In the genomic region with DNA sequence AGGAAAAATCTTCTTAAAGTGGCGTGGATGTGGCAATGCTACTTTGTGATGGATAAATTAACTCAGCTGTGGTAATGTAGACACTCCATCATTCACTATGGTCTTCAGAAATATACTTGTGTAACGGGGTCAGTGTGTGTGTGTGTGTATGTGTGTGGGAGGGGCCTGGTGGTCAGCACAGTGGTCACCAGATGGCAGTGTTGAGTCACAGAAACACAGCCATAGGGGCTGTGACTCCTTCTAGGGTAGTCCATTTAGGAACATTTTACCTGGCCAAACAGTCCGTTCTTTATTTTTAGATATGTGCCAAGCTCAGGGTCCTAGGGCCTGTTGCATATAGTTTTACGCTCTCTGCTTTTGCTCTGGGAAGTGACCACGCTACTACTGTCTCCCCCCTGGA, we compare ENCODE assay signal across 9 mouse cellular contexts.
A peak's percentile ranks its signal among the peaks of the same experiment; 100 is the strongest.
DNase-seq lines count a peak whose midpoint lies in the region; ATAC-seq and TF ChIP-seq lines count a peak whose summit lies in the region.
"Had no signal": no experiment of that assay in that cellular context is flagged by ENCODE, and none has a peak within 500 bp of the region (broad histone marks: within the 10 kb centered on the region; RNA-seq: fewer than 3 reads in every experiment).

No protein-coding gene starts in this region.

- no peak for TF ChIP-seq EP300 in heart, postnatal 0 days (IDR thresholded peaks at IDR 0.05; ENCODE audit: low read depth)

- no peak overlapping the region for H3K4me3 ChIP-seq in heart, postnatal 0 days (ENCODE audit: low read depth, low read length)
- no peak overlapping the region for H3K4me3 ChIP-seq in heart, embryonic 10.5 days
- H3K4me3 ChIP-seq in testis, adult 2 months (ENCODE audit: control insufficient read depth, low read depth, low read length) = no peak overlapping the region
- H3K4me3 ChIP-seq: neural tube, embryonic 13.5 days had no signal

- H3K4me1 ChIP-seq in heart, postnatal 0 days (ENCODE audit: control insufficient read depth, insufficient read depth) = no peaks in the 10 kb centered on the region
- no peaks in the 10 kb centered on the region for H3K4me1 ChIP-seq in heart, embryonic 10.5 days
- no peaks in the 10 kb centered on the region for H3K4me1 ChIP-seq in testis, adult 2 months (ENCODE audit: control insufficient read depth, insufficient read depth, low read length)
- H3K4me1 ChIP-seq: neural tube, embryonic 13.5 days had no signal

- DNase-seq in heart, postnatal 0 days (ENCODE audit: low spot score) = no peak
- no peak for DNase-seq in heart, embryonic 10.5 days (ENCODE audit: low spot score)
- no peak for DNase-seq in testis, postnatal 14 days (ENCODE audit: low spot score)
- DNase-seq in embryo, embryonic 10 days (ENCODE audit: low spot score) = peak; percentile 76
- peak; percentile 47 to 53 for DNase-seq in layer of hippocampus, postnatal 10 days (ENCODE audit: low spot score in 2 of 2)
- DNase-seq in yolk sac, embryonic 10.5 days (ENCODE audit: low spot score) = peak; percentile 4
- DNase-seq in ovary, postnatal 36 days (ENCODE audit: low spot score) = no peak

- no peaks in the 10 kb centered on the region for H3K36me3 ChIP-seq in heart, postnatal 0 days (replicated peaks; ENCODE audit: control insufficient read depth, insufficient read depth, low read length)
- H3K36me3 ChIP-seq in heart, embryonic 10.5 days = no peaks in the 10 kb centered on the region
- no peaks in the 10 kb centered on the region for H3K36me3 ChIP-seq in testis, adult 2 months (ENCODE audit: control insufficient read depth, insufficient read depth, low read length)
- H3K36me3 ChIP-seq: neural tube, embryonic 13.5 days had no signal

- ATAC-seq in heart, postnatal 0 days (ENCODE audit: insufficient read depth, low read depth) = no peak

- TF ChIP-seq POLR2A in testis, adult 2 months (IDR thresholded peaks at IDR 0.05; ENCODE audit: control insufficient read depth, low read depth, low read length) = no peak

- 75% methylated on average over 5 of the region's 5 CpGs for WGBS in heart, postnatal 0 days
- WGBS in heart, embryonic 10.5 days = 72% methylated on average over 5 of the region's 5 CpGs

- H3K27ac ChIP-seq in heart, postnatal 0 days (ENCODE audit: low read depth) = no peak overlapping the region
- H3K27ac ChIP-seq in heart, embryonic 10.5 days = no peak overlapping the region
- no peak overlapping the region for H3K27ac ChIP-seq in testis, adult 2 months (ENCODE audit: control insufficient read depth, insufficient read depth, low read depth, low read length)
- H3K27ac ChIP-seq: neural tube, embryonic 13.5 days had no signal

- no peaks in the 10 kb centered on the region for H3K27me3 ChIP-seq in heart, postnatal 0 days (ENCODE audit: control insufficient read depth, insufficient read depth, low read length)
- H3K27me3 ChIP-seq in heart, embryonic 10.5 days (ENCODE audit: insufficient read depth, poor library complexity, severe bottlenecking) = no peaks in the 10 kb centered on the region
- no peaks in the 10 kb centered on the region for H3K27me3 ChIP-seq in testis, adult 2 months (ENCODE audit: control insufficient read depth, insufficient read depth, low read length)
- H3K27me3 ChIP-seq: neural tube, embryonic 13.5 days had no signal

- no peak overlapping the region for H3K9ac ChIP-seq in heart, postnatal 0 days (replicated peaks; ENCODE audit: low read depth, low read length)
- H3K9ac ChIP-seq: neural tube, embryonic 13.5 days had no signal

- H3K4me2 ChIP-seq in heart, postnatal 0 days (ENCODE audit: low read depth, low read length) = no peak overlapping the region
- H3K4me2 ChIP-seq: neural tube, embryonic 13.5 days had no signal

- peak; percentile 63 for TF ChIP-seq CTCF in heart, postnatal 0 days (IDR thresholded peaks at IDR 0.05; ENCODE audit: low read depth)
- TF ChIP-seq CTCF in testis, adult 2 months (IDR thresholded peaks at IDR 0.05; ENCODE audit: control insufficient read depth, insufficient read depth, insufficient replicate concordance, low read depth, low read length) = peak; percentile 43; the same call in 1 of the 2 replicates

- H3K9me3 ChIP-seq in heart, postnatal 0 days (replicated peaks; ENCODE audit: control insufficient read depth, low read length) = no peaks in the 10 kb centered on the region
- no peaks in the 10 kb centered on the region for H3K9me3 ChIP-seq in heart, embryonic 10.5 days
- H3K9me3 ChIP-seq: neural tube, embryonic 13.5 days had no signal

Comparison
In these comparisons a context has a peak if more than half of its experiments do, and no peak if none do; other contexts are left out.
1. DNase-seq: peak in embryo, embryonic 10 days (single experiment), layer of hippocampus, postnatal 10 days (2 of 2) and yolk sac, embryonic 10.5 days (single experiment); none in heart, postnatal 0 days (single experiment), heart, embryonic 10.5 days (single experiment), testis, postnatal 14 days (single experiment) and ovary, postnatal 36 days (single experiment).